Mouse (Mus musculus): Measurements from ENCODE around the gene Tnfrsf13b.

DNA sequence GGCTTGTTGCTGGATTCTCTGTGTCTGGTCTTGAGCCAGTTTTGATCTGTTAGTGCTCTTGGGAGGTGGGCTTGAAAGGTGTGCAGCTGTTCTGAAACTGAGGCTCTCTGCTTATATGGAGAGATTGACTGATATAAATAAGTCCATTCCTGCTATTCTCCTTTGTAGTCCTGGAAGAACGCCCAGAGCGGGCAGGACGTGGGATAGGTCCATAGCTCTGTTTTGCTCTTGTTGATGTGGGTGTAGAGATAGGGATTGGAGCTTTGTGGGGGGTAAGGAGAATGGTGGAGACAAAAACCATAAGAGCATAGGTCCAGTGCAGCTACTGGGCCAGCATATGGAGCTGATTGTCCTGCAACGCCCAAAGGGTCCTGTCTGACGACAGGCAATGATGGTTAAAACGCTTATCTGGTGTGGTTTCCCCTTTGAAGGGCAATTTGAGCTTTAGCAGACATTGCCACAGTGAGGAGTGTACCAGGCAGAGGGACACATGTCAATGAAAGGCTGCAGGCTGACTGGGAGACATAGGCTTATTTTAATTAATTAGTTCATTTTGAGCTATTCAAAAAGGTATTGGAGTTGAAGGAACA lies 16.5 kb downstream of the Tnfrsf13b start:
- no peak for TF ChIP-seq CTCF (IDR thresholded peaks at IDR 0.05; ENCODE audit: low read depth)
- no peak for TF ChIP-seq EP300 (IDR thresholded peaks at IDR 0.05; ENCODE audit: low read depth)

All from liver, postnatal 0 days (tissue).